Mouse (Mus musculus): ENCODE measurements at regions not wholly inside any gene's neighbourhood (a gene's known extent, or its start where the extent isn't known, plus 50 kb on each side); places are given as distances from the start of the nearest gene placed in this dataset.

GRCm38 (mm10) chr14:118431241-118431882, 164.6 kb downstream of the Gm9376 start:
- 66% methylated on average over 6 of the region's 6 CpGs for WGBS
- Histone ChIP-seq H3K4me1 (ENCODE audit: control insufficient read depth, insufficient read depth, low read length) (no peaks in the 10 kb centered on the region), H3K27me3 (ENCODE audit: control insufficient read depth, insufficient read depth, low read length) (peaks cover 24% of the 10 kb centered on the region), H3K27ac (ENCODE audit: low read depth, low read length) (no peak overlapping the region), H3K4me2 (replicated peaks; ENCODE audit: low read depth, low read length) (no peak overlapping the region), H3K9ac (ENCODE audit: low read depth, low read length) (no peak overlapping the region), H3K4me3 (ENCODE audit: low read length) (no peak overlapping the region), H3K36me3 (ENCODE audit: control insufficient read depth, insufficient read depth, low read length) (no peaks in the 10 kb centered on the region), H3K9me3 (ENCODE audit: control insufficient read depth, low read length) (no peaks in the 10 kb centered on the region)
- ATAC-seq (ENCODE audit: low FRiP score, low TSS enrichment) = no peak
